Mouse (Mus musculus): Measurements from ENCODE around the gene Mta3. TPM values are rescaled to one million over a fixed set of nuclear protein-coding genes. Genes with fewer than 3 reads are reported as not detected.

Gene Mta3
- total and polyA plus RNA-seq, 3 experiments, result 31.1 to 67.6 (median 39.2) TPM

- Histone ChIP-seq H3K27me3 (replicated peaks) (no peaks in the 10 kb centered on the region), H3K79me2 (replicated peaks; ENCODE audit: control insufficient read depth, extremely low read depth, insufficient read depth, poor library complexity, severe bottlenecking) (no peaks in the 10 kb centered on the region), H3K36me3 (replicated peaks in 1 of 2; ENCODE audit: control insufficient read depth in 1 of 2, insufficient read depth in 1 of 2, low read length in 1 of 2) (peaks cover 0 to 52% of the 10 kb centered on the region in 2 experiments), H3K4me2 (ENCODE audit: insufficient read depth, low read depth, poor library complexity, severe bottlenecking) (peak overlapping the region; percentile 34; the same call in 1 of the 2 replicates), H3K27ac (ENCODE audit: insufficient read depth, low read depth) (peak overlapping the region; percentile 79), H3K9me3 (replicated peaks; ENCODE audit: low read length) (no peaks in the 10 kb centered on the region), H3K4me1 (ENCODE audit: control insufficient read depth in 1 of 2, insufficient read depth in 2 of 2) (peaks cover 46 to 66% of the 10 kb centered on the region in 2 experiments), H3K4me3 (replicated peaks in 1 of 3; ENCODE audit: low read depth in 2 of 3, low read length in 2 of 3, poor library complexity in 1 of 3) (no peak overlapping the region), H3K9ac (ENCODE audit: insufficient read depth, low read depth) (no peak overlapping the region)
- DNase-seq (ENCODE audit: extremely low read depth), result peak; percentile 86
- in situ Hi-C loops (cut with MboI; ENCODE audit: low pct_ligation_motif_present, low pct_unique_long_range_greater_than_20kb, low sequenced_read_pairs), result no loop called here
- peak; percentile 66; the same call in 1 of the 2 replicates for TF ChIP-seq BHLHE40 (IDR thresholded peaks at IDR 0.05; ENCODE audit: low read depth, low read length)
- no peak; the same call in 1 of the 2 replicates for TF ChIP-seq RAD21 (IDR thresholded peaks at IDR 0.05; ENCODE audit: low read depth, low read length)
- TF ChIP-seq POLR2A (IDR thresholded peaks at IDR 0.05; ENCODE audit: low read depth, low read length), result 0 out of 2 replicates have a peak, but pooled peaks have one; percentile 22
- no peak for TF ChIP-seq USF2 (conservative IDR thresholded peaks at IDR 0.05; ENCODE audit: low read depth, low read length)
- no peak for TF ChIP-seq HCFC1 (IDR thresholded peaks at IDR 0.05; ENCODE audit: low read depth, low read length)
- TF ChIP-seq KAT2A (IDR thresholded peaks at IDR 0.05; ENCODE audit: insufficient replicate concordance, low read length), result no peak
- peak; percentile 75 for TF ChIP-seq MYC (IDR thresholded peaks at IDR 0.05; ENCODE audit: low read depth, low read length)
- no peak for TF ChIP-seq USF1 (IDR thresholded peaks at IDR 0.05; ENCODE audit: low read depth, low read length)
- no peak for TF ChIP-seq JUND (conservative IDR thresholded peaks at IDR 0.05; ENCODE audit: low read depth, low read length)
- TF ChIP-seq MAFK (IDR thresholded peaks at IDR 0.05; ENCODE audit: insufficient replicate concordance, low read length), result 0 out of 2 replicates have a peak, but pooled peaks have one; percentile 38
- TF ChIP-seq ZKSCAN1 (IDR thresholded peaks at IDR 0.05; ENCODE audit: borderline replicate concordance, low read depth, low read length), result no peak
- TF ChIP-seq MEF2A (IDR thresholded peaks at IDR 0.05; ENCODE audit: borderline replicate concordance, low read depth, low read length), result peak; percentile 82
- no peak for TF ChIP-seq SMC3 (IDR thresholded peaks at IDR 0.05; ENCODE audit: low read depth, low read length)
- TF ChIP-seq NRF1 (IDR thresholded peaks at IDR 0.05; ENCODE audit: low read depth, low read length), result no peak
- no peak; the same call in 1 of the 2 replicates for TF ChIP-seq MAZ (IDR thresholded peaks at IDR 0.05; ENCODE audit: low read depth, low read length)
- TF ChIP-seq SIN3A (IDR thresholded peaks at IDR 0.05; ENCODE audit: low read length), result peak; percentile 51; the same call in 1 of the 2 replicates
- TF ChIP-seq ZNF384 (IDR thresholded peaks at IDR 0.05; ENCODE audit: low read depth, low read length), result no peak
- TF ChIP-seq TCF12 (IDR thresholded peaks at IDR 0.05; ENCODE audit: low read depth, low read length), result peak; percentile 60; the same call in 1 of the 2 replicates
- peak; percentile 57 for TF ChIP-seq ETS1 (conservative IDR thresholded peaks at IDR 0.05; ENCODE audit: low read depth, low read length)
- no peak for TF ChIP-seq MXI1 (IDR thresholded peaks at IDR 0.05; ENCODE audit: low read depth, low read length)
- no peak for TF ChIP-seq JUN (IDR thresholded peaks at IDR 0.05; ENCODE audit: insufficient read depth, low read depth, low read length)
- no peak for TF ChIP-seq ELF1 (IDR thresholded peaks at IDR 0.05; ENCODE audit: low read depth, low read length)
- TF ChIP-seq E2F4 (IDR thresholded peaks at IDR 0.05; ENCODE audit: insufficient replicate concordance, low read depth, low read length), result no peak
- TF ChIP-seq ZC3H11A (IDR thresholded peaks at IDR 0.05; ENCODE audit: low read depth, low read length), result no peak
- peak; percentile 64; the same call in 1 of the 2 replicates for TF ChIP-seq EP300 (IDR thresholded peaks at IDR 0.05; ENCODE audit: low read length)
- peak; percentile 22; the same call in 1 of the 2 replicates for TF ChIP-seq MAX (IDR thresholded peaks at IDR 0.05; ENCODE audit: low read length)
- no peak for TF ChIP-seq PAX5 (IDR thresholded peaks at IDR 0.05; ENCODE audit: low read length)
- TF ChIP-seq POLR2AphosphoS2 (IDR thresholded peaks at IDR 0.05; ENCODE audit: low read depth, low read length), result no peak
- TF ChIP-seq CHD2 (IDR thresholded peaks at IDR 0.05; ENCODE audit: low read length), result peak; percentile 57
- peak; percentile 64 for TF ChIP-seq IRF4 (IDR thresholded peaks at IDR 0.05; ENCODE audit: low read depth, low read length)
- TF ChIP-seq ZMIZ1 (IDR thresholded peaks at IDR 0.05; ENCODE audit: low read depth, low read length), result no peak
- no peak for TF ChIP-seq UBTF (IDR thresholded peaks at IDR 0.05; ENCODE audit: low read depth, low read length)
- TF ChIP-seq CHD1 (IDR thresholded peaks at IDR 0.05; ENCODE audit: low read depth, low read length), result no peak
- no peak for TF ChIP-seq RCOR1 (conservative IDR thresholded peaks at IDR 0.05; ENCODE audit: low read depth, low read length)
- TF ChIP-seq TBP (conservative IDR thresholded peaks at IDR 0.05; ENCODE audit: low read depth, low read length), result 0 out of 2 replicates have a peak, but pooled peaks have one; percentile 43
- 0 out of 2 replicates have a peak, but pooled peaks have one; percentile 10 for TF ChIP-seq NELFE (IDR thresholded peaks at IDR 0.05; ENCODE audit: low read depth, low read length)
- TF ChIP-seq CTCF (conservative IDR thresholded peaks at IDR 0.05 in 1 of 2, IDR thresholded peaks at IDR 0.05 in 1 of 2; ENCODE audit: low read depth in 2 of 2, low read length in 2 of 2), result no peak
- TF ChIP-seq GABPA (IDR thresholded peaks at IDR 0.05; ENCODE audit: insufficient replicate concordance, low read depth, low read length), result no peak
- dilution Hi-C loops (cut with MboI; ENCODE audit: extremely low pct_ligation_motif_present, extremely low pct_unique_long_range_greater_than_20kb, low sequenced_read_pairs), result no loop called here
Measured at GRCm38 (mm10) chr17:83830616-83831292, 124.8 kb downstream of the Mta3 start.
